Mouse (Mus musculus): Measurements from ENCODE around the gene Olfr104-ps.

Olfr104-ps gene

GRCm38 (mm10) chr17:37359282-37359681, at the start of gene Olfr104-ps:
Olfr104-ps (plus strand) TSS chr17:37359582.
- no peak for DNase-seq (ENCODE audit: low spot score)

GRCm38 (mm10) chr17:37310146-37310699, 49.2 kb upstream of the Olfr104-ps start:
- DNase-seq (ENCODE audit: low spot score) = no peak

- no peak for DNase-seq (ENCODE audit: low spot score)
These were observed 42.4 kb upstream of the Olfr104-ps start, which contains the start of gene Olfr102 for GRCm38 (mm10) chr17:37316954-37317353. Olfr102 (minus strand) TSS chr17:37317054.

- DNase-seq (ENCODE audit: low spot score) = no peak
These were observed 19.8 kb upstream of the Olfr104-ps start, which contains the start of gene Olfr103 for GRCm38 (mm10) chr17:37339598-37339997. Olfr103 (minus strand) TSS chr17:37339698.

- no peak for DNase-seq (ENCODE audit: low spot score)
These were observed 19.4 kb downstream of the Olfr104-ps start, which contains the start of gene Olfr105-ps for GRCm38 (mm10) chr17:37378733-37379132. Olfr105-ps (plus strand) TSS chr17:37379033.

- no peak for DNase-seq (ENCODE audit: low spot score)
These were observed 30.7 kb downstream of the Olfr104-ps start, which contains the start of gene Olfr106-ps for GRCm38 (mm10) chr17:37390093-37390492. Olfr106-ps (plus strand) TSS chr17:37390393.

- no peak for DNase-seq (ENCODE audit: low spot score)
These were observed 39.5 kb downstream of the Olfr104-ps start, which contains the start of gene Olfr107 for GRCm38 (mm10) chr17:37398926-37399325. Olfr107 (plus strand) TSS chr17:37399226.

GRCm38 (mm10) chr17:37413380-37413779, 54.0 kb downstream of the Olfr104-ps start:
- no peak for DNase-seq (ENCODE audit: low spot score)
